Mouse (Mus musculus): Measurements from ENCODE around the gene Tpcn2. TPM values are rescaled to one million over a fixed set of nuclear protein-coding genes. Genes with fewer than 3 reads are reported as not detected.
A peak's percentile ranks its signal among the peaks of the same experiment; 100 is the strongest.

Tpcn2 gene
- polyA plus RNA-seq, 1 experiment: 8.2 TPM

GRCm38 (mm10) chr7:145208006-145208405, 75.8 kb downstream of the Tpcn2 start, which contains the start of gene 1810010D01Rik:
Gene 1810010D01Rik, minus strand, starts transcription at chr7:145208119.
- no peak for DNase-seq (ENCODE audit: extremely low spot score in 1 of 2, low spot score in 1 of 2)

DNA sequence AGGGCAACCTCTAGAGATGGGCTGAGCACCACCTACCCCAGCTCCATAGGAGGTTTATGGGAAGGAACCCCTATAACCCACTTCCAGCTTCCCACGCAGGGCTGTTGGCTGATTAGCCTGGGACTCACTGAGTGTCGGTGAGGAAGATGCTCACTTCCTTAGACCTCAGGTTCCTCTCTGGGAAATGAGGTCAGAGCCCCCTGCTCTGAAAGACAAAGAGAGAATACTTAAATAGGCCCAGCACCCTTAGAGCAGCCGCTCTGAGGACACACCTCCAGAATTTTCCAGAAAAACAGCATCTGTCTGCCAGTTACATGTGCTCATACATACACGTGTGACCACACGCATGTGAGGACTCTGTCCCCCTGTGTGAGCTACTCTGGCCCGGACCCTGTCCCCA, 77.0 kb downstream of the Tpcn2 start:
- DNase-seq (ENCODE audit: extremely low spot score in 1 of 2, low spot score in 1 of 2): no peak

DNA sequence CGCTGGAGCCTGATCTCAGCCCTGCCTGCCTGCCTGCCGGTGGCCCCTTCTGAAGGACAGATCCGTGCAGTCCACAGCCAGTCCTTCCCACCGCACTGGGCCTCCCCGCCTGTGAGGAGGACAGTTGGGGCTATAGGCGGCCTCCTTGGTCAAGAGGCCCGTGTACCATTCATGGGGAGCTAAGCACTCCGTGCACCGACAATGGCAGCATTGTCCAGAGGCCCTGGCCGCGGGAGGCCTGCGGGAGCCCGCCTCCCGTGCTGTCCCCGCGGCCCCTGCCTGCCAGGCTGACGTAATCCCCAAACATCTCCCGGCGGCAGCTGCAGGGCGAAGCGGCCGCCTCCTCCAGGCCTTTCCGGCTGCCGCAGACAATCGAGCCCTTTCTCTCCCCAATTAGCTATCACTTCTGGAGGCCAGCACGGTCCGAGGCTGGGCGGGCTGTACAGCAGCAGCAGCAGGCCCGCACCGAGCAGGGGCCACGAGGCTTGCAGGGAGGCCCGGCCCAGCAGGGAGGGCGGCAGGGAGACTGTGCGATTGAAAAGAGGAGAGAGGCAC, 77.7 kb downstream of the Tpcn2 start:
- DNase-seq (ENCODE audit: extremely low spot score in 1 of 2, low spot score in 1 of 2): peak; percentile 47 to 67

DNA sequence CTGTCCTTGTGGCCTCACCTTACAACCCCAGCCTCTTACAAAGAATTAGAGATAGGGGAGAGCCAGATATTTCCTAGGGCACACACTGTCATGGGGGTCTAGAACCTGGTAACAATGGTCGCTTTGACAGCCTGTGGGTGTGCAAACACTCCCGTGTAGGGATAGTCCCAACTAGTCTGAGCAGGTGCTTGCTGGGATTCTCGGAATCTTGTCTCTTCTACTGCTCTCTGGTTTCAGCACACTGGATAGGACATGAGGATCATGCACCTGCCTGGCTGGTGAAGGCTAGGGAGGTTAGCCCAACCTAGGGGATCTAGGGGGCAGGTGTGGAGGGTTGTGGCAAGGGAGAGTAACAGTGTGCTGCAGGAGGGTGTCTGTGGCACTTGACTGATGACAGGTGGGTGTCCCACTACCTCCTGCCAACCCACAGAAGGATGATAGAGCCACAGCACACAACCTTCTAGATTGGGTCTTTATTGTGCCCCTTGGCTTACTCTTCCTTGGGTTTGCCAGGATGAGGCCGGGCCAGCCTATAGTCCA, 78.4 kb downstream of the Tpcn2 start:
- no peak for DNase-seq (ENCODE audit: extremely low spot score in 1 of 2, low spot score in 1 of 2)

DNA sequence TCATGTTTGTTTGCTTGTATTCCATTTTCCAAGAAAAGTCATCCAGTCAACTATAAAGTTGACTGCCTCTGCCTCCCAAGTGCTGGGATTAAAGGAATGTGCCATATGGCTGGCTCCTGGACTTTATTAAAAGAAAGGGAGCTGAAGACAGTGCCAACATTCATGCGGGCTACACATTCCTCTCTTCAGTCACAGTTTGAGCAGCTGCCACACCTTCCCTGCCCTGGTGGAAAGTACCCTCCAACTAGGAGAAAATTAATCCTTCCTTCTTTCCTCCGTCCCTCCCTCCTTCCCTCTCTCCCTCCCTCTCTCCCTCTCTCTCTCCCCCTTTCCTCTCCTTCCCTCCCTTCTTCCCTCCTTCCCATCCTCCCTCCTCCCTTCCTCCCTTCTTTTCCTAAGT, 84.1 kb downstream of the Tpcn2 start:
- no peak for DNase-seq (ENCODE audit: extremely low spot score in 1 of 2, low spot score in 1 of 2)

GRCm38 (mm10) chr7:145198223-145198714, 85.5 kb downstream of the Tpcn2 start:
- DNase-seq (ENCODE audit: extremely low spot score in 1 of 2, low spot score in 1 of 2): peak; percentile 32 to 71

- no peak for DNase-seq (ENCODE audit: extremely low spot score in 1 of 2, low spot score in 1 of 2)
These were observed 86.1 kb downstream of the Tpcn2 start for GRCm38 (mm10) chr7:145197711-145198110.

DNA sequence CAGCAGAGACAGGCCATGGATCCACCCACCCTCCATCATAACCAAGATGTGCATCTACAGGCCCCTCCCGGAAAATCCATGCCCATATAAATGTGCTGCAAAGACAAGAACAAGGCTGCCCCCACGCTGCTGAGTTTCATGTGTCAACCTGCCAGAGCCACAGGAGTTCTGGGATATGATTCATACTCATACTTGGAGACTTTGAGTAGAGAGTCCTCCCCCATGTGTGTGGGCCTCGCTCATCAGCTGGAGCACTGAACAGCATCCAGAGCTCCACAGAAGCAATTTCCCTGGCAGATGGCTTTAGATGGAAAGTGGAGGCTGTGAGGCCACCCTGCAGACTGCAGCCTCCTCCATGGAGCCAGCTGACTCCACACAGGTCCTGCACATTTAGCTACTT, 86.8 kb downstream of the Tpcn2 start:
- peak; percentile 92 to 96 for DNase-seq (ENCODE audit: extremely low spot score in 1 of 2, low spot score in 1 of 2)

- DNase-seq (ENCODE audit: extremely low spot score in 1 of 2, low spot score in 1 of 2): no peak
These were observed 87.5 kb downstream of the Tpcn2 start for GRCm38 (mm10) chr7:145196340-145196739.

DNA sequence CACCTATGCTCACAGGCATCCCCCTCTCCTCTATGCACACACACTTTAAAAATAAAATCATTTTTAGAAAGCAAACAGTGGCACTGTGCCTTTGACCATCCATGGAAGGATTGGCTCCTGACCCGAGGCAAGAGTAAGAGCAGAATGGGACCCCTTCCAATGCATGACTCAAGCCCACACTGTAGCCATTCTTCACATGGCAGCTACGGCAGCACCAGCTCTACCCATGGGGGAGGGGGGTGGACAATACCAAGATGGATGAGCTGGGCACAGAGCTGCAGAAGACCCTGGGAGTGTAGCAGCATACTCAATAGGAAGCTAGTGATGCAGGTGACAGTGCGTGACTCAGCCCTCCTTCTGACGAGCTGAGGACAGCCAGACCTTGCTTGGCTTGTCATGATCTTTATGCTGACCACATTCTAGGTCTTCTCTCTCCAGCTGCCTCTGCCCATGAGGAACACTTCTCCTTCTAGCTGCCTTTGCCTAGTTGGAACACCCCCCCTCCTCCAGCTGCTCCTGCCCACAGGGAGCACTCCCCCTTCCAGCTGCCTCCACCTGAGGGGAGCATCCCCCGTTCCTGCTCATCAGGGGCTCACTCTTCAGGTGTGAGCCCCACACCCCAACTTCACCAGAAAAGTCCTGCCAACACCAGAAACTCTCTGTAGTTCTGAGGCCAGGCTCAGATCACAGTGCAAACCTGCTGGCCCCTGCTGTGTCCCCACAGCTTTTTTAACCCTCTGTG, 88.5 kb downstream of the Tpcn2 start:
- peak in 1 of 2 experiments; percentile 50 for DNase-seq (ENCODE audit: extremely low spot score in 1 of 2, low spot score in 1 of 2)

- DNase-seq (ENCODE audit: extremely low spot score in 1 of 2, low spot score in 1 of 2): peak in 1 of 2 experiments; percentile 67
These were observed 89.2 kb downstream of the Tpcn2 start for GRCm38 (mm10) chr7:145194455-145195161.

DNA sequence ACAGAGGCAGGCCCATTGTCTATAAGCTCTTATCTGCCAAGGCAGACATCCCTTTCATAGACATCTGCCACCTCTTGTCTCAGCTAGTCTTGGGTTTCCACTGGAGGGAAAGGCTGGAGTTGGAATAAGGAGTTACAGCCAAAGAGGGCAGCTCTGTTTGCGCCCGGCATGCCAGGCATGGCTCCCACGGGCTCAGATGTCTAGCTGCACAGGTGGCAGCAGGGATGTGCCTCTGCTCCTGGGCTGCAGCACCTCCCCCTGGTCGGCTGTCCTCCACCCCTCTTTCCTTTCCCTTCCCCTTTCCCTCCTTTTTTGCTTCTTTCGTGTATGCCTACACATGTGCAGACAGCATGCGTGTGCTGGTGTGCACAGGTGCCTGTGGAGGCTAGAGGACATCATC, 91.0 kb downstream of the Tpcn2 start:
- DNase-seq (ENCODE audit: extremely low spot score in 1 of 2, low spot score in 1 of 2): no peak

GRCm38 (mm10) chr7:145190520-145190919, 93.3 kb downstream of the Tpcn2 start:
- no peak for DNase-seq (ENCODE audit: extremely low spot score in 1 of 2, low spot score in 1 of 2)

DNA sequence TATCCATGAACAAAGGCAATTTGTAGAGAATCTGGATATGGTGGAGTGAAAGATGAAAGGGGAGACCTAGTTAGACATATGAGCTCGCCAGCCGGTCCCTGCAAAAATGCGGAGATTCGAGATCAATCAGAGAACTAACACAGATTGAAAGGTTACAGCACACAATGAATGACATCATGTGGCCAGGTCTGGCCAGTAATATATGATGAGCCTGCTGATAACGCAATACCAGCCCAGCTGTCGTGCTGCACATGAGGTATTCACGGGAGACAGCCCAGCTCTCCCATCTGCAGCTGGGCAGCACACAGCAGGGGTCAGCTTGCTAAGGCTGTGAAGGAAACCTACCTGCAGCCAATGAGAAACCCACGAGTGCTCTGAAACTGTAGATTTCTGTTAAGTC, 94.5 kb downstream of the Tpcn2 start:
- no peak for DNase-seq (ENCODE audit: extremely low spot score in 1 of 2, low spot score in 1 of 2)

- DNase-seq (ENCODE audit: extremely low spot score in 1 of 2, low spot score in 1 of 2): no peak
These were observed 96.0 kb downstream of the Tpcn2 start for GRCm38 (mm10) chr7:145187802-145188201.

GRCm38 (mm10) chr7:145182388-145182787, 101.4 kb downstream of the Tpcn2 start:
- no peak for DNase-seq (ENCODE audit: extremely low spot score in 1 of 2, low spot score in 1 of 2)

DNA sequence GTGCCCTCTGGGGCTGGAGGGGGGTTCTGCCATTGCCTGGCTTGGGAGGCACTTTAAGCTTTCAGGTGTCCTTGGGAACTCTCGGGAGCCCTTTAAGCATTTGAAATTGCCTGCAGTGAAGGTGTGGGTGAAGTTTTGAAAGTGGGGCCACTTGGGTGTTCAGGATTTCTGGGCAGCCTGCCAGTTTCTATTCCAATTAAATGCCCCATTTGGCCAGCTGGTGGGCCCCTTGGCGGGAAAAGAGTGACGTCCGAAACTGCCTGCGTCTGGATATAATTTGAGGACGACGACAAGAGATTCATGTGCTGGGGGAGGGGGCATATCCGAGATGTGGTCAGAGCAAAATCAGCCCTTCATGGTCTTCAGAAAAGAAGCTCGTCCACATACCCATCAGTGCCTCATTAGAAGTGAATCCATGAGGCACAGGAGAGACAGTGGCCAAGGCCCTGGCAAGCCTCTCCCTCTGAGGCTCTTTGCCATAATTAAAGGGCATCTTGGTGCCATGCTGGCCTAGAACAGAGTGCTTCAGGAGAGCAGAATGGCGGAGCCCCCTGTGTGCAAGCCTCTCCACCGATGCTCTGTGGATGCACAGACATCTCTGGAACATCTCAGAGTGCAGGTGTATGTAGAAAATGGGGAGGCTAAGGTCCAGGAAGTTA, 102.3 kb downstream of the Tpcn2 start:
- DNase-seq (ENCODE audit: extremely low spot score in 1 of 2, low spot score in 1 of 2): no peak

- DNase-seq (ENCODE audit: extremely low spot score in 1 of 2, low spot score in 1 of 2): no peak
These were observed 104.1 kb downstream of the Tpcn2 start for GRCm38 (mm10) chr7:145179691-145180091.

DNA sequence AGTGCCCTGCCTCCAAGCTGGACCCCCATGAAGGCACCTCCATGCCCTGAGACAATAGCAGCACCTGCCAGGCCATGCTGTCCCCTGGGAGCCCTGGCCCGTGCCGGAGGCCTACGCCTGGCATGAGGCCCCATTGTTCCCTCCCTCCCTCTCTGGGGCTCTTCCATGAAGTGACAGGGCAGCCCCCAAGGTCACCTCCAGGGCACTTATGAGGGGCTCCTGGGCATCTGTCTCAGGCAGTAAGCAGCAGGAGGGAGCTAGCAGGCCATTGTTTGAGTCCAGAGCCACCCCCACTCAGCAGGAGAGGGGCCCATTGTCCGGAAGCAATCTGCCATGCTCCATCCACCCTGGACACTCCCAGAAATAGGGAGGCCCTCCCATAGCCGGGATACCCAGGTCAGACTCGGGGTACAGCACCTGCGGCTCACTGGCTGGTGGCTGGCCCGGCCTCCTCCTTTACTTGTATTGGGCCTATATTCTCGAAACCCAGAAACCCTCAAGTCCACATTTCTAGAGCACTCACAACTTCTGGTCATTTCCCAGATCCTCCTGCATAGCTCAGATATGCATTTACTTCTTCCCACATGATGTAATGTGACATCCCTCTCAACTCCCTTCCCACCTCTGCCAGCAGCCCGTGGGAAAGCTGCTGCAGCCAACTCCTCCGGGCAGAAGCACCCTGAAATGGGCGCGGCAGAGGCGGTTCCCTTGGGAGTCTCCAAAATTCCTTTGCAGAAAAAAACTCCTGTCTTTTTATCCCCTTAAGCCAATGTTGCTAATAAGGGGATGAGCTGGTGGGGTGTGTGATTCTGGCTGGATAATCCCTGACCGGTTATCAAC, 106.8 kb downstream of the Tpcn2 start:
- DNase-seq (ENCODE audit: extremely low spot score in 1 of 2, low spot score in 1 of 2): no peak

DNA sequence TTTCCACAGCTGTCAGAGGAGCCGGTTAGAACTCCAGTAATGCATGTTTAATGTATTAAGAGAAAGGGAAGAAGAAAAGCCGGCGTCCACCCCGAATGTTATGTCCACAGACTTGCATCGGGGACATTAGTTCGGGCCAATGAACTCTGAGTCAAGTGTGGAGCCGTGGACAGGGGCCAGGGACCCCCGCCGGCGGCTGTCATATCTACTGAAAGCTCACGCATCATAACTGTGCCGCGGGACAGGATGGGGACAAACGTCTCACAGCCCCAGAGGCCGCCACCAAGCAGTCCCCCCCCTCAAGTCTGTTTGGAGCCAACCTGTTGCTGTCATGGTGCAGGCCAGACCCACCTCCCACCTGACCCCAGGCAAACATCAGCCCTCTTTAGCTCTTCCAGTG, 110.2 kb downstream of the Tpcn2 start:
- no peak for DNase-seq (ENCODE audit: extremely low spot score in 1 of 2, low spot score in 1 of 2)

Data from frontal cortex, adult 2 months (tissue).